Mouse (Mus musculus): ENCODE results near the gene Plxna4.

Plxna4 gene

GRCm38 (mm10) chr6:32475958-32476357 lies 112.0 kb downstream of the Plxna4 start:
- DNase-seq (ENCODE audit: extremely low spot score) = no peak

- DNase-seq (ENCODE audit: extremely low spot score) = no peak
Observed at GRCm38 (mm10) chr6:32472062-32472461, 115.9 kb downstream of the Plxna4 start.

GRCm38 (mm10) chr6:32471639-32472038 lies 116.4 kb downstream of the Plxna4 start:
- no peak for DNase-seq (ENCODE audit: extremely low spot score)

- DNase-seq (ENCODE audit: extremely low spot score) = no peak
Observed at GRCm38 (mm10) chr6:32469196-32469595, 118.8 kb downstream of the Plxna4 start.

GRCm38 (mm10) chr6:32465129-32465528 lies 122.9 kb downstream of the Plxna4 start:
- no peak for DNase-seq (ENCODE audit: extremely low spot score)

GRCm38 (mm10) chr6:32464637-32465036 lies 123.4 kb downstream of the Plxna4 start:
- no peak for DNase-seq (ENCODE audit: extremely low spot score)

- DNase-seq (ENCODE audit: extremely low spot score) = no peak
Observed at GRCm38 (mm10) chr6:32464046-32464445, 123.9 kb downstream of the Plxna4 start.

- DNase-seq (ENCODE audit: extremely low spot score) = no peak
Observed at GRCm38 (mm10) chr6:32460400-32460799, 127.6 kb downstream of the Plxna4 start.

GRCm38 (mm10) chr6:32456641-32457040 lies 131.4 kb downstream of the Plxna4 start:
- no peak for DNase-seq (ENCODE audit: extremely low spot score)

GRCm38 (mm10) chr6:32451851-32452250 lies 136.1 kb downstream of the Plxna4 start:
- no peak for DNase-seq (ENCODE audit: extremely low spot score)

GRCm38 (mm10) chr6:32449237-32449963 lies 138.6 kb downstream of the Plxna4 start:
- no peak for DNase-seq (ENCODE audit: extremely low spot score)

GRCm38 (mm10) chr6:32448787-32449186 lies 139.2 kb downstream of the Plxna4 start:
- no peak for DNase-seq (ENCODE audit: extremely low spot score)

GRCm38 (mm10) chr6:32446276-32446675 lies 141.7 kb downstream of the Plxna4 start:
- no peak for DNase-seq (ENCODE audit: extremely low spot score)

GRCm38 (mm10) chr6:32445246-32445645 lies 142.7 kb downstream of the Plxna4 start:
- no peak for DNase-seq (ENCODE audit: extremely low spot score)

- DNase-seq (ENCODE audit: extremely low spot score) = no peak
Observed at GRCm38 (mm10) chr6:32444393-32444792, 143.6 kb downstream of the Plxna4 start.

GRCm38 (mm10) chr6:32443679-32444078 lies 144.3 kb downstream of the Plxna4 start:
- no peak for DNase-seq (ENCODE audit: extremely low spot score)

- DNase-seq (ENCODE audit: extremely low spot score) = no peak
Observed at GRCm38 (mm10) chr6:32439434-32439833, 148.6 kb downstream of the Plxna4 start.

GRCm38 (mm10) chr6:32437219-32437618 lies 150.8 kb downstream of the Plxna4 start:
- DNase-seq (ENCODE audit: extremely low spot score) = no peak

GRCm38 (mm10) chr6:32423124-32423523 lies 164.9 kb downstream of the Plxna4 start:
- no peak for DNase-seq (ENCODE audit: extremely low spot score)

- DNase-seq (ENCODE audit: extremely low spot score) = no peak
Observed at GRCm38 (mm10) chr6:32420610-32421009, 167.4 kb downstream of the Plxna4 start.

GRCm38 (mm10) chr6:32417351-32417750 lies 170.6 kb downstream of the Plxna4 start:
- no peak for DNase-seq (ENCODE audit: extremely low spot score)

- DNase-seq (ENCODE audit: extremely low spot score) = no peak
Observed at GRCm38 (mm10) chr6:32411325-32411724, 176.7 kb downstream of the Plxna4 start.

GRCm38 (mm10) chr6:32409625-32410024 lies 178.4 kb downstream of the Plxna4 start:
- no peak for DNase-seq (ENCODE audit: extremely low spot score)

Data from embryo, embryonic 9.5 days (tissue).